Mouse (Mus musculus) left cerebral cortex, adult 9 months (tissue): ENCODE results near the gene Ing2.
A peak's percentile ranks its signal among the peaks of the same experiment; 100 is the strongest.

Experiments used
- DNase-seq, 2 experiments: peaks; one replicate each; pipeline ENCODE4 v3.0.0; 2022; ENCODE audit warnings: low spot score in 2 of 2

The Ing2 gene

DNA sequence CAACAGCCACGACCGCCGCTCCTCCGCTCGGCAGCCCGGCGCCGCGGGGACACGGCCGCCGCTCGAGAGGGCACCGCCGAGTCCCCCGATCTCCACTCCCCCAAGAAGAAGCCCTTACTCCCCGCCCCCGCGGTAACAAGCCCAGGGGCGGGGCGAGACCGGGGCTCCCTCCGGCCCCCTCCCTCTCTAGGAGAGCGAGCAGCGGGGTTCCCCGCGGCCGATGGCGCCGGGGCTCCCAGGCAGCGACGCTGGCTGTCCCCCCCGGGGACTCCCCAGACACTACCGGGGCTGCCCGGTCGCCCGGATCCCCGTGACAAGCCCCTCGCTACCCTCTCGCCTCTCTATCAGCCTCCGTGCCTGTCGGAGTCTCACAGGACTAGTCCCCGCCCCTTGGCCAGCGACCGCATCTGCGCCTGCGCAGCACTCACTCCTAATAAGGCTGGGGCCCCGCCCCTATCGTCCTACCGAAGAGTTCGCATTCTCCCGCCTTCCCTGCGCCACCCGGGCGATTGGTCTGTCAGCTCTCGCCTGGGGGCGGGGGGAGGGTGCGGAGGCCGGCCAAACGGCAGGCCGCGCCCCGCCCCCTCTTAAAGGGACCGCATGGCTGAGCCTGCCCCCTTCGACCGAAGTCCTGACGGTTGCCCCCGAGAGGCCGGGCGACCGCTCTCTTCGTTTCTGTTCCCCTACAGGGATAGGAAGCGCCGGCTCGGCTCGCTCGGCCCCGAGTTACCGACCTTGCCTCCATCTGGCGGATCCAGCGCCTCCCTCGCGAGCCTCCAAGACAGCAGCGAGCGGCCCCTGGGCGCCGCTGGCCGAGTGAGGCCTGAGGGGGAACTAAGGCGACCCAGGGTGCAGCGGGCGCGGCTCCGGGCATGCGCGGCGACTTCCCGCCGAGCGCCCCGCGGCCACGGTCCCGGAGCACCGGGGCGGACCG is at the start of gene Ing2:
Gene Ing2, minus strand, starts transcription at position 780 of the 934 bp plus-strand sequence.
- peak; percentile 99 to 100 for DNase-seq

DNA sequence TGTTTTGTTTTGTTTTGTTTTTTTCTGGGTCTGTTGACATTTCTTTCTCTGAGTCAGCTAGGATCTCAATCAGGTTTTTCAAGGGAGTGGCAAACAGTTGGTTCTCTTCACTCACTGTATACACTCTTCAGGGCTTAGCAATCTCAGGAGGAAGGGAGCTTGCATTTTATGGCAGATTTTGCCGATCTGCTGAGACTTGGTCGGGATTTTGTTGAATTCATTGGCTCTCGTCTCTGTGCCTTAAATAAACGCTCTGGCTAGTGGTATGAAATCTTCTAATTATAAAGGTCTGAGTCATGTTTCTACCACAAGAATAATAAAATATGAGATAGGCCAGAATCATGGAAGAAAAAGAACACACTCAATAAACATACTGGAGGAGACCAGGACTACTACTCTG is 46.3 kb upstream of the Ing2 start:
- DNase-seq, result peak in 1 of 2 experiments; percentile 15

DNA sequence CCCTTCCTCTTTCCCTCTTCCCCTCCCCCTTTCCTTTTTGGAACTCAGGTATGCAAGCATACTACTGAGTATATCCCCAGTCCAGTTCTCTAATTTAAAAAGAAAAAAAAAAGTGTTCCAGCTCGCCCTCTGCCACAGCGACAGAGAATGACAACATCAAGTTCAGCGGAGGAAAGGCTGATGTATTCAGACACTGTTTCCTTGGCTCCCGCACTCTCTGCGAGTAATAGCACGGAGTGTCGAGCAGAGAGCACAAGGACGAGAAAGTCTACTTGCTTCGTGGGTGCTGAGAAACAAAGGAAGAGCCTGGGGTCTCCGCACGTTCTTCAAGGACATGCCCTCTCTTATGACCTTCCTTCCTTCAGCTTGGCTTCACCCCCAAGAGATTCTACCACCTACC is 43.3 kb upstream of the Ing2 start:
- no peak for DNase-seq

DNA sequence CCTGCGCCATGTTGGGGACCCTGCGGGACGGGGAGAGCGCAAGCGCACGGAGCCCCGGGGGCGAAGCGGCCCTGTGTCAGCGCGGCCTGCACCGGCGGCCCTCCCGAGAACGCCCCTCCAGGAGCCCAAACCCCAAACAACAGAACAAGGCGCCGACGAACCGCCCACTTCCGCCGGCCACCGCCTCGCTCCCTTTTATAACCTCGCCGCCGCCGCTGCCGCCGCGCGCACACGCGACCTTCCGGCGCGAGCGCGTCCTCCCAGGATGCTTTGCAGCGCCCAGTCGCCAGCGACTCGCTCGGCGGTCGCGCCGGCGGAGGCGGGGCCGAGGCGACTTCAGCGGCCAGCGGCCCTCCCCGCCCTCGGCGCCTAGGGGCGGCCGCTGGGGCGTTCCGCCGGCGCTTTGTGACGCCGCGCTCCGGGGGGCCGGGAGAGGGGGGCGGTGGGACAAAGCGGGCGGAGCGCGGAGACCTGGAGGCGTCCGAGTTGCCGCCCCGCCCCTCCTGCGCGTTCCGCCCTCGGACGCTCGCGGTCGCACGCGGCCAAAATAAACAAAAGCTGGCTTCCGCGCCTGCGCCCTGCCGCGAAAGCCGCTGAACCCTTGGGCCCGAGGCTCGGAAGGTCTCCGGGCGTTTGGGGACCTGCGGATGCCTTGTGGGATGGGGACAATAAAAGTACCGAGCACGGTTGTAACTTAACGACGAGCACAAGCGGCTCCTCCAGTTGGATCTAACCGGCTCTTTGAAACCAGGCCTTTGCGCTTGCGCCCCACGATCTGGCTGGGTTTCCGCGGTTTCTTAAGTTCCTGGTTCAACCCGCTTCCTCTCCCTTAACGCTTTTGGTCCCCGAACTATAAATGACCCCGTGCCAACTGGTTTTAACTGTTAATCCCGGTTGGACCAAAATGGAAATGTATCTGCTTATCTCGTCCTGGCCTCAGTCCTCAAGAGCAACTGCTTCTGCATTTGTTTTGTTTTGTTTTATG is 38.7 kb upstream of the Ing2 start, which contains the start of gene Cdkn2aip:
Gene Cdkn2aip, minus strand, starts transcription at position 172 of the 985 bp plus-strand sequence.
- DNase-seq, result peak; percentile 74 to 92

DNA sequence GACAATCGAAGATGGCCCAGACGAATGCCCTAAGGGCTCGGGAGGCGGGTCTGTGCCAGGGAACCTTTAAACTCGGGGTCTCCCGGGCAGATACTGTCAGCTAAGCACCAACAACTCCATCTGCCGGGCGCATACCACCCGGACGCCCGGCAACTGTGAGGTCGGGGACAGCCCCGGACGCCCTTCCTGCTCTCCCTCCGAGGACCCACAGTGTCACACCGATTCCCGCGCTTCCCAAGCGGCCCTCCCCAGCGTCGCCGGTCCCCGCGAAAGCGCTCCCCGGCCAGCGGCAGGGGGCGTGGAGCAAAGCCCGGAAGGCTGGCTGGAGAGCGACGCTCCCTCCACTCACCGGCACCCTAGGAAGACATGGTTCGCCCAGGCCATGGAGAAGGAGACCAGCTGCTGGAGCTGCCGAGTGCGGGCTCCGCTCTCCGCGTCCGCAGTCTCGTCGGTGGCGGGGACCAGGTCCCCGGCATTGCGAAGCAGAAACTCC is 37.9 kb upstream of the Ing2 start:
- no peak for DNase-seq

DNA sequence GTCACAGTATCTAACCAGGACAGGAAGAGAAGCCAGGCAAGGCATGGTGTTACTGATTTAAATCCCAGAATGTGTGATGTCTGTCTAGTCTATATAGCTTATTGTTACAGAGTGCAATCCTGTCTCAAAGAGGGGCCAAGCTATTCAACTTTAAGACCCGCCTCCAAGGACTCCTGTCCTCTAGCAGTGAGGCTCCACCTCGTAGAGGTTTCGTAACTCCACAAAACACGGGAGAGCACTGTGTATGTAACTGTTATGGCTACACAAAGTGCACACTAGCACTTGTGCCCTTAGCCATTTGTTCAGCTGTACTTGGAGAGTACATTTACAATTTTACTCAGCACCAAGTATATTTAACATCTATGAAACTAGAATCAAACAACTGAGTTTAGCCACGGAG is 32.8 kb upstream of the Ing2 start:
- DNase-seq, result no peak

DNA sequence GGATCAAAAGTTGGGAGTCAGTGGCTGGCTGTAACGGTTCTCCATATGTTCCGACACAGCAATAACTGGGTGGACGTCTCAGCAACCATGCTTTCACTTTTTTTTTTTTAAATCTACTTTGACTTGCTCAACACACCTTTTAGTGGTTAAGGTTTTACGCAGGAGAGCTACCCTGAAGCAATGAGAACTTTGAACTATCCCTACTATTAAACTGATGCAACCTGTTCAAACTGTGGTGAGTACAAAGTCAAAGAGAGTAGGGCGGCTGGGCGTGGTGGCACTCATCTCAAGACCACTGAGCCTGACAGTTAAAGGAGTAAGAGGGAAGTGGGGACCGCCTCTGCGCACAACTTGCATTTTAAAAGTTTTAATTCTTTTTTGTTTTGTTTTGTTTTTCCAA is 31.4 kb upstream of the Ing2 start:
- DNase-seq, result no peak

DNA sequence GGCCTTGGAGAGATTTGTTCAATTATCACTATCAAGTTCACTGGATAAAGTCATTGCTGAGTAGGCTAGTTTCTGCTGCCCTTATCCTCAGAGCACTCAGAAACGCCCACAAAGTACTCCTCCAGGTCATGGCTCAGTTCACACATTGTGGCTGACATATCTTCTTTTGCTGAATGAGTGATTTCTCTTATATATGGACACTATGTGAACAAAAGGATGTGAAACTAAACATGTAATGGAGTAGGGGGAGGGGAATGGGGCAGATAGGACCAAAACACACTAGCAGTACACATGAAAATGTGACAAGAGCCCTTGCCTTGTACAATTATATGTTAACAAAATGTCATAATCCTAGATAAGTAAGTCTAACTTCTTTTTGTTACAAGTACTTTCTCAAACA is 27.0 kb upstream of the Ing2 start:
- DNase-seq, result no peak

DNA sequence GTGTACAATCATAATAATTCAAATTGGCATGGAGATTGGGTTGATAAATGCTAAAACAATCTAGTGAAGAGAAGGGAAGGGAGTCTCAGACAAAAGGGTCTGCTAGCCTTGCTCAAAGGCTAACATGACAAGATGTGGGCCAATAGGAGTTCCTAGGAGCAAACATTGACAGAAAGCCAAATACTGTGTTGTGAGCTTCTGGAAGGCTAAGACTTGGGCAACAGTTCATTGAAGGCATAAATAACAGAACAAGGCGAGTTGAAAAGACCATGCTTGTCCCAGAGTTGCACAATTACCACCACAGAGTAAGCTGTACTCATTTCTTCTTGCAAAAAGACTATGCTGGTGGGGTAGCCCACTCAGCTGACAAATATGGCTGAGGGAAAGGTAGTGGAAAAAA is 22.3 kb upstream of the Ing2 start:
- DNase-seq, result no peak

DNA sequence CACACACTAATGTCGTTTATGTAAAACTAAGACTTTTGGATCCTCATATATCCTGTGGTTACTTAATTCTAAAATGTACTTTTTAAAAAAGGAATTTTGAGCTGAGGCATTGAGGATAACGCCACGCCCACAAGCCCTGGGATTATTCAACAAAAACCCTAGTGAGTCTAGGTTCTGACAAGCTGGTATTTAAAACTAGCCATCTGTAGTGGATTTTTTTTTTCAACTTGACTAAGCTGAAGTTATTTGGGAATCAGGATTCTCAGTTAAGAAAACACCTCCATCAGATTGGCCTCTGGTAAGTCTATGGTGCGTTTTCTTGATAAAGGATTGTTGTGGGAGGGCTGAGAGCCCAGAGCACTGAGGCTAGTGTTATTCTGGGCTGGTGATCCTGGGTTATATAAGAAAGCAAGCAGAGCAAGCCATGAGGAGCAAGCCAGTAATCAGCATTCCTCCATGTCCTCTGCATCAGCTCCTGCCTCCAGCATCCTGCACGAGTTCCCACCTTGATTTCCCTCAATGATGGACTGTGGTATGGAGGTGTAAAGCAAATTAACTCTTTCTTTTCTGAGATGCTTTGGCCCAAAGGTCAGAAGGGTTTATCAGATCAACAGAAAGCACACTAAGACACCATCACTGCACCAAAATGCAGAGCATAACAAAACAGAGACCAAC is 20.2 kb upstream of the Ing2 start:
- DNase-seq, result peak; percentile 60 to 71

DNA sequence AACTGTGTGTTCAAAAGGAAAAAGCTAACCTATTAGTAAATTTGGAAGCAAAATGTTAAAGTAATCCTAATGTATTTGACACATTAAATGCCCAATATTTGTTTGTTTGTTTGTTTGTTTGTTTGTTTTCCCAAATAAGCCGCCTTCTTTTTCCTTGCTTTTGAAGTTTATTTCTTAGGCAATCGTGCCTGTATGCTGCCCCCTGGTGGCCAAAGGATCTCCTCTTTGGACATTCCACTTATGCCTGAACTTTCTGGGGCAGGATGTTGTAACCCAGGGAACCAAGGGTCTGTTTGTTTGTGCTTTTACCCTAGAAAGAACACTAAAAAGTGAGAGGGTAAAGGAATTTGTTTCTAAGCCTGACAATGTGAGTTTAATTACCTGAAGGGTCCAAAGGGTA is 17.8 kb upstream of the Ing2 start:
- DNase-seq, result peak in 1 of 2 experiments; percentile 85

DNA sequence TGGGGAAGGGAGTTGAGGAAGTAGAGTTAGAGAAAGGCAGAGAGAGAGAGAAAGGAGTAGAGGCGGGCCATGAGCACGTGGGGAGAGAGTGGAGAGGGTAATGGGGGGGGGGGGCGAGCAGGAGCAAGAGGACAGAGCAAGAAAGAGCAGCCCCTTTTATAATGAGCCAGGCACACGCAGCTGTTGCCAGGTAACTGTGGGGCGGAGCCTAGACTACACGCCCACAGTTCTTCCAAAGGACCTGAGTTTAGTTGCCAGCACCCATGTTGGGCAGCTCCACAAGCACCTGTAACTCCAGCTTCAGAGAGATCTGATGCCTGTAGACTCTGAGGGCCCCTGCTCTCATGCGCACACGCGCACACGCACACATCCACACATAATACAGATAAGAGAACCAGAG is 16.5 kb upstream of the Ing2 start:
- DNase-seq, result no peak

DNA sequence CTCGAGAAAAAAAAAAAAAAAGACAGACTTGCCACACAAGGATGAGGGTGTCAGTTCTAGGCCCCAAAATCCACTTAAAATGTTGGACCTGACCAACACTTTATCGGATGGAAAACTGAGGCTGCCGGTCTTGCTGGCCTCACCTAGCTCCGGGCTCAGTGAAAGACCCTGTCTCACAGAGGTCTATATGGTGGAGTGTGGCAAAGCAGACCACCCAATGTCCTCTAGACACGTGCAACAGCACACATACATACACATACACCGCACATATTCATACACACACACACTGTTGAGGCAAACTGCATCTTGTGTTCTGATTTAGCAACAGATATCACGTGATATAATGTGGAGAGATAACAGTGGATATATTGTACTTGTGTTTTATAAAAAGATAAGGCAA is 15.9 kb upstream of the Ing2 start:
- DNase-seq, result no peak

DNA sequence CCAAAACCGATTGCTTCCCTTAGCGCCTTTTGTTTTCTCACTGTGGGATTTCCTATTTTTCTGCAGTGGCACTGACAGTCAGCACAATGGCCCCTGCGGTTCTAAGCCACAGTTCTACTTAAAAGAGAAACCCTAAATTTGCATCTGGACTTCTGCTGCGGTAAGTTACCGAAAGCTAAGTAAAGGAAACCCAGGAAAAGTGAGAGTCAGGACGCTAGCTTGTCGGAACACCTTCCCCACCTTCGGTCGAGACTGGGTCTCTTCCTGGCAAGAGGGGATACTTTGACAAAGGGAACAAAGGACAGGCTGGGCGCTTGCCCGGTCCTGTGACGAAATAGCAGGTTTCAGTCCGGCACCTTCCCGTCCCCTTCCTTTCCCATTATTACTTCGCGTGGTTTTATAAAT is 15.3 kb upstream of the Ing2 start:
- no peak for DNase-seq

DNA sequence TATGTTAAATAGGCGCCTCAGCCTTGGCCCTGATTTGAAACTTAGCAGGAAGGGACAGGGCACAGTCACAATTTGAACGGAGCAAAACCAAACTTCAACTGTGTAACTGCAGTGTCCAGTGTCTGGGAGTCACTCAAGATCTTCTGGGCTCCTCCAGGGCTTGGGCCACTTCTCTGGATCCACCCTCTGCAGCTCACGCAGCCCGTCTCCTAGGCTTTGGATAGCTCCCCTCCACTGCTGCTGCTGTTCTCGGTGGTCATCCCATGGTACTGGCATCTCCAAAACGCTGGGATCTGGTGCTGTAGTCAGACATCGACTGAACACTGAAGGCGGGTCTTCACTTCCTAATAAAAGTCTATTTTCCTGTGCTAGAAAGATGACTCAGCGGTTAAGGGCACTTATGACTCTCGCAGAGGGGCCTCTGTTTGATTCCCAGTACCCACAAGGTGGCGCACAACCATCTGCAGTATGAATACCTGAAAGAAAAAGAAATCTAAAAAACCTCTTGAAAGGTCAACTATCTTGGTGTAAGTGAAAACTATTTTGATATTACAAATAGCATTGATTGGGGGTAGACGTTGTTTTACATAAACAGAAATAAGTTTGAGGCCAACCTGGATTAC is 14.5 kb upstream of the Ing2 start:
- DNase-seq, result no peak

DNA sequence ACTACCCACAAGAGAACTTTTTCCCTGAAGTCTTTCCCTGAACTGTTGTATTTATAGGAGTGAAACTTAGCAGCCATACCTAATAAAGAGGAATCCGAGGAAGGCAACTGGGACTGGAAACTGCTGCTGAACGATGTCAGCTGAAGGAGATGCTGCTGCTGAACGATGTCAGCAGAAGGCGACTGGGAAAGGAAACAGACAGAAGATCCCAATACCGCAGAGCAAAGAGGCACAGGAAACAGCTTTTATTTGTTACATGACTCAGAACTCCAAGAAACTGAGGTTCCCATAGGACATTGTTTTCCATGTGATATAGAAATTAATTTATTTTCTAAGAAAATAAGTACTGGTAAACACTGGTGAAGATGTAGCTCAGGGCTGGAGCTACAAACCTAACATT is 9.1 kb upstream of the Ing2 start:
- DNase-seq, result no peak

DNA sequence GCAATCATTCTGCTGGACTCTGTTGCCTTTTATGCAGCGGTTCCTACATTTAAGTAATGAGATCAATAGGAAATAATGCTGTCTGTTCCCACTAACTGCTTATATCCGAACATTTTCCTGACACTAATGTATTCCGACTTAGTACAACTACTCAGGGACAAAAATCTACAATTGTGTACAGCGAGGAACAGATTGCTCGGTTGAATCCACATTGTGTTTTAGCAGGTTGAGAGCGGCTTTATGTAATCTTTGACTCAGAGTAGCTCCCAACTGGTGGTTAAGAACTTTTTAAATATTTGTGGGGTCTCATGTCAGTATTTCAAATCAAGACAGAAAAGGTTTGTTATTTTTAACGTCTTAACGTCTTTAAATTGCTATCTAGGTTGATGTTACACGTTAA is 8.6 kb upstream of the Ing2 start:
- no peak for DNase-seq

DNA sequence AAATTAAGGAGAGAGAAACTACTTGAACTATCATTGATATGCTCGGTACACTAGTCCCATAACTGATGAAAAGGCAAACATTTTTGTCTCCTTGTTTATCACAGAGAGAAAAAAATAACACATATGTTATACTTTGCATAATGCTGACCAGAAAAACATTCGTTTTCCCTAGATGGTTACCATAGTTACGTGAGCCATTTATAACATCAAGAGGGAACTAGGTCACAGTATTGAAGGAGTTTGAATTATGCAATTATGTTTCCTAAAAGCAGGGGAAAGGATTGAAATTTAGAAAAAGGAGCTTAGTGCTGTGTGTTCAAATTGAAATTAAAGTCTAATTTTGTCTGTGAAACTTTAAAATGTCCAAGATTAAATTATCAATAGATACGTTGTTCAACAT is 5.0 kb upstream of the Ing2 start:
- DNase-seq, result no peak

DNA sequence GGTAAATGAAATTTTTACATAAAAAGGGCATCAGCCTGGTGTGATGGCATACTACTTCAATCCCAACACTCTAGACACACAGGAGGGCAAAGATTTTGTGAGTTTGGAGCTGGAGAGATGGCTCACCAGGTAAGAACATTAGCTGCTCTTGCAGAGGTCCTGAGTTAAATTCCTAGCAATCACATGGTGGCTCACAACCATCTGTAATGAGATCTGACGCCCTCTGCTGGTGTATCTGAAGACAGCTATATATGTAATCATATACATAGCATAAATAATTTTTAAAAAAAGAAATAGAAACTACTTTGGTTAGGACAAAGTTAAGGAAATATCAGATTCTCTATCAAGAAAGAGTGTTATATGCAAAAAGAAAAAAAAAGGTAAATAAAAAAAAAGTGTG is 4.2 kb upstream of the Ing2 start:
- DNase-seq, result no peak

DNA sequence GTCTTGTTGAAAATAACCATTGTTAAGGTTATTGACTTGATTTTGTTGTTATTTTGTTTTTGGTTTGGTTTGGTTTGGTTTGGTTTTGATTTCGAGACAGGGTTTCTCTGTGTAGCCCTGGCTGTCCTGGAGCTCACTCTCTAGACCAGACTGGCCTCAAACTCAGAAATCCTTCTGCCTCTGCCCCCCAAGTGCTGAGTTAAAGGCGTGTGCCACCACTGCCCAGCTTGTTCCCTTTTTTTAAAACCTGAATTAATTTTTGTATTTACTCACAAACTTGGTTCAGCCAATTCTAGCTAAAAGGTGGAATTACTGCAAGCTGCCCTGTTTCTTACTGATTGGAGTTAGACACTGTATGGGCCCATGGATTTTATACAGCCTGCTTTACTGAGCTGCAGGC is 1.3 kb upstream of the Ing2 start:
- no peak for DNase-seq

DNA sequence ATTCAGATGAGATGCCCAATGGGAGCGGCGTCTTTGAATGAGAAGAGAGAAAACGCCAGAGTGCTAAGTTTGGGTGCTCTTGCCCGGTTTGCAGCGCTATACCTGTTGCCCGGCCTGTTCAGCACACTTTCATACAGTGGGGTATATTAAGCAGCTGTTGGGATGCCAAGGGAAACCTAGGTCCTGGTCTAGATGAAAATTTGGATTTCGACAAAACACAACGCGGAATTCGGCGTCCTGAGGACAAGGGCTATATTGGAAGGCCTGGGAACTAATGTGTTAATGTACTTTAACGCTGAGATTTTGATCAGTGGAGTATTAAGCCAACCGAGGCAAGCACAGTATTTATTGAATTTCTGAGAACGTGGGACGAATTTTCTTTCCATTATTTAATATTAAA is 868 bp upstream of the Ing2 start:
- no peak for DNase-seq
